Mouse (Mus musculus) layer of hippocampus, adult 11-12 months (tissue): ENCODE data around the gene Twf1.

Source experiments
- DNase-seq: peaks from one replicate; pipeline ENCODE4 v3.0.0; 2022; ENCODE audit warnings: low spot score

Gene Twf1

GRCm38 (mm10) chr15:94572746-94573145, 16.9 kb downstream of the Twf1 start:
- DNase-seq: no peak

GRCm38 (mm10) chr15:94571501-94571900, 18.2 kb downstream of the Twf1 start:
- DNase-seq: no peak

GRCm38 (mm10) chr15:94568496-94569182, 21.1 kb downstream of the Twf1 start:
- DNase-seq: no peak

GRCm38 (mm10) chr15:94565854-94566253, 23.8 kb downstream of the Twf1 start:
- DNase-seq: no peak

GRCm38 (mm10) chr15:94564909-94565308, 24.8 kb downstream of the Twf1 start:
- no peak for DNase-seq

GRCm38 (mm10) chr15:94558895-94559656, 30.6 kb downstream of the Twf1 start:
- DNase-seq: no peak

- DNase-seq: peak; percentile 92
Measured at GRCm38 (mm10) chr15:94557442-94557841, 32.2 kb downstream of the Twf1 start.

- no peak for DNase-seq
Measured at GRCm38 (mm10) chr15:94553536-94553935, 36.2 kb downstream of the Twf1 start.

- no peak for DNase-seq
Measured at GRCm38 (mm10) chr15:94544844-94545243, 44.8 kb downstream of the Twf1 start.

- DNase-seq: no peak
Measured at GRCm38 (mm10) chr15:94544052-94544636, 45.5 kb downstream of the Twf1 start.

- DNase-seq: peak; percentile 92
Measured at GRCm38 (mm10) chr15:94543409-94544051, 46.2 kb downstream of the Twf1 start, which contains the start of the genes Pus7l and Irak4. Gene Pus7l (minus strand): TSS chr15:94543547. Gene Irak4 (plus strand): TSS chr15:94543643.

- DNase-seq: no peak
Measured at GRCm38 (mm10) chr15:94542567-94543408, 46.9 kb downstream of the Twf1 start.

- DNase-seq: no peak
Measured at GRCm38 (mm10) chr15:94539296-94539695, 50.4 kb downstream of the Twf1 start.

GRCm38 (mm10) chr15:94535521-94535920, 54.2 kb downstream of the Twf1 start:
- no peak for DNase-seq

- DNase-seq: no peak
Measured at GRCm38 (mm10) chr15:94532956-94533355, 56.7 kb downstream of the Twf1 start.

GRCm38 (mm10) chr15:94532306-94532705, 57.4 kb downstream of the Twf1 start:
- no peak for DNase-seq

- no peak for DNase-seq
Measured at GRCm38 (mm10) chr15:94530519-94530918, 59.2 kb downstream of the Twf1 start.
